Mouse (Mus musculus): ENCODE results near the gene Borcs7. TPM values are rescaled to one million over a fixed set of nuclear protein-coding genes. Genes with fewer than 3 reads are reported as not detected.

Gene Borcs7
- polyA plus RNA-seq, 1 experiment from 2014 or later = 17.3 TPM

- Histone ChIP-seq H3K27ac (ENCODE audit: low read depth) (no peak overlapping the region), H3K4me2 (no peak overlapping the region), H3K9me3 (ENCODE audit: low read depth, low read length) (no peaks in the 10 kb centered on the region), H3K9ac (no peak overlapping the region), H3K36me3 (ENCODE audit: insufficient read depth) (no peaks in the 10 kb centered on the region), H3K27me3 (ENCODE audit: insufficient read depth, low read length) (no peaks in the 10 kb centered on the region), H3K4me1 (ENCODE audit: insufficient read depth) (no peaks in the 10 kb centered on the region), H3K4me3 (ENCODE audit: low read depth, low read length) (no peak overlapping the region)
- DNase-seq (peak; percentile 93), ATAC-seq (ENCODE audit: insufficient read depth) (no peak)
- 50% methylated on average over 7 of the region's 7 CpGs for WGBS
- TF ChIP-seq CTCF (IDR thresholded peaks at IDR 0.05; ENCODE audit: low read depth) = peak; percentile 87
These were observed 50.8 kb downstream of the Borcs7 start for GRCm38 (mm10) chr19:46740341-46741008.

GRCm38 (mm10) chr19:46741574-46741973 lies 51.9 kb downstream of the Borcs7 start:
- ATAC-seq (ENCODE audit: insufficient read depth) (no peak), DNase-seq (no peak)
- H3K4me3 ChIP-seq (ENCODE audit: low read depth, low read length) = no peak overlapping the region
- H3K27me3 ChIP-seq (ENCODE audit: insufficient read depth, low read length) = no peaks in the 10 kb centered on the region
- H3K4me1 ChIP-seq (ENCODE audit: insufficient read depth) = no peaks in the 10 kb centered on the region
- no peak overlapping the region for H3K4me2 ChIP-seq
- no peaks in the 10 kb centered on the region for H3K9me3 ChIP-seq (ENCODE audit: low read depth, low read length)
- H3K27ac ChIP-seq (ENCODE audit: low read depth) = no peak overlapping the region
- no peaks in the 10 kb centered on the region for H3K36me3 ChIP-seq (ENCODE audit: insufficient read depth)
- 25% methylated on average over 6 of the region's 6 CpGs for WGBS
- TF ChIP-seq CTCF (IDR thresholded peaks at IDR 0.05; ENCODE audit: low read depth) = 0 out of 2 replicates have a peak, but pooled peaks have one; percentile 2
- no peak overlapping the region for H3K9ac ChIP-seq

DNA sequence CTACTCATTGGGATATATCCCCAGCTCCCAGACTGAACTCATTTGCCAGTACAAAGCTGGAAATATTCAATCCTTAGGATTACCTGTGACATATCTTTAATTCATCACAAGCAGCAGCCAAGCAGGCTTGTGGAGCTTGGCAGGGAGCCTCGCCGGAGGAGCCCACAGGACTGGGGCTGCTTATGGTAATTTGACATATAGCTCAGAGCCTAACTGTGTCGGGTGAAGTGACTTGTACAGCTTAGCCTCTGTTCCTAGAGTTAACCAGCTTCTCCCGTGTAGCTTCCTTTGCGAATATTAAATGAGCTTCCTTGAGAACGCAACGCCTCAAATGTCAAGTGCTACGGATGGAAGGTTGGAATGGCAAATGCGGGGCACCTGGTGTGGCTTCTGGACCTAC lies 55.0 kb downstream of the Borcs7 start:
- Histone ChIP-seq H3K4me3 (ENCODE audit: low read depth, low read length) (no peak overlapping the region), H3K36me3 (ENCODE audit: insufficient read depth) (no peaks in the 10 kb centered on the region), H3K27me3 (ENCODE audit: insufficient read depth, low read length) (no peaks in the 10 kb centered on the region), H3K4me1 (ENCODE audit: insufficient read depth) (no peaks in the 10 kb centered on the region), H3K27ac (ENCODE audit: low read depth) (no peak overlapping the region), H3K9me3 (ENCODE audit: low read depth, low read length) (no peaks in the 10 kb centered on the region), H3K9ac (no peak overlapping the region), H3K4me2 (no peak overlapping the region)
- TF ChIP-seq CTCF (IDR thresholded peaks at IDR 0.05; ENCODE audit: low read depth) = no peak
- WGBS = 63% methylated on average over 9 of the region's 9 CpGs
- no peak for ATAC-seq (ENCODE audit: insufficient read depth)
- no peak for DNase-seq

GRCm38 (mm10) chr19:46747799-46748198 lies 58.1 kb downstream of the Borcs7 start:
- Histone ChIP-seq H3K27ac (ENCODE audit: low read depth) (no peak overlapping the region), H3K36me3 (ENCODE audit: insufficient read depth) (no peaks in the 10 kb centered on the region), H3K9me3 (ENCODE audit: low read depth, low read length) (no peaks in the 10 kb centered on the region), H3K4me2 (no peak overlapping the region), H3K27me3 (ENCODE audit: insufficient read depth, low read length) (no peaks in the 10 kb centered on the region), H3K4me3 (ENCODE audit: low read depth, low read length) (no peak overlapping the region), H3K4me1 (ENCODE audit: insufficient read depth) (no peaks in the 10 kb centered on the region), H3K9ac (no peak overlapping the region)
- TF ChIP-seq CTCF (IDR thresholded peaks at IDR 0.05; ENCODE audit: low read depth) = no peak
- DNase-seq (no peak), ATAC-seq (ENCODE audit: insufficient read depth) (no peak)
- 76% methylated on average over 3 of the region's 3 CpGs for WGBS

GRCm38 (mm10) chr19:46752235-46752634 lies 62.5 kb downstream of the Borcs7 start:
- WGBS = 68% methylated on average over 5 of the region's 5 CpGs
- TF ChIP-seq CTCF (IDR thresholded peaks at IDR 0.05; ENCODE audit: low read depth) = no peak
- no peaks in the 10 kb centered on the region for H3K9me3 ChIP-seq (ENCODE audit: low read depth, low read length)
- no peaks in the 10 kb centered on the region for H3K36me3 ChIP-seq (ENCODE audit: insufficient read depth)
- no peak overlapping the region for H3K4me2 ChIP-seq
- H3K4me1 ChIP-seq (ENCODE audit: insufficient read depth) = no peaks in the 10 kb centered on the region
- H3K4me3 ChIP-seq (ENCODE audit: low read depth, low read length) = no peak overlapping the region
- no peak for ATAC-seq (ENCODE audit: insufficient read depth)
- DNase-seq = no peak
- H3K9ac ChIP-seq = no peak overlapping the region
- H3K27me3 ChIP-seq (ENCODE audit: insufficient read depth, low read length) = no peaks in the 10 kb centered on the region
- no peak overlapping the region for H3K27ac ChIP-seq (ENCODE audit: low read depth)

Other genes with a start within 250 kb of the Borcs7 start
- gene Trim8, start 188.2 kb upstream of the Borcs7 start, polyA plus RNA-seq (2014; fragmentation: Nextera tagmentation; extraction: Ambion mirVana) = 28.3 and 31.0 TPM in 2 replicates
- gene Arl3, start 116.7 kb upstream of the Borcs7 start, polyA plus RNA-seq (2014; fragmentation: Nextera tagmentation; extraction: Ambion mirVana) = 78.6 and 85.4 TPM in 2 replicates
- 22.2 and 24.9 TPM in 2 replicates for gene Sfxn2, start 116.5 kb upstream of the Borcs7 start, polyA plus RNA-seq (2014; fragmentation: Nextera tagmentation; extraction: Ambion mirVana)
- gene Wbp1l, start 90.8 kb upstream of the Borcs7 start, polyA plus RNA-seq (2014; fragmentation: Nextera tagmentation; extraction: Ambion mirVana) = 40.8 and 43.1 TPM in 2 replicates
- gene Cyp17a1, start 16.7 kb upstream of the Borcs7 start, polyA plus RNA-seq (2014; fragmentation: Nextera tagmentation; extraction: Ambion mirVana) = not detected in 2 replicates
- gene As3mt, start 17.6 kb downstream of the Borcs7 start, polyA plus RNA-seq (2014; fragmentation: Nextera tagmentation; extraction: Ambion mirVana) = 28.5 and 29.2 TPM in 2 replicates
- gene Cnnm2, start 71.7 kb downstream of the Borcs7 start, polyA plus RNA-seq (2014; fragmentation: Nextera tagmentation; extraction: Ambion mirVana) = 3.8 and 3.9 TPM in 2 replicates

Data from lung, embryonic 14.5 days (tissue).